22 mouse cellular contexts compared by ENCODE assay signal in the genomic region with DNA sequence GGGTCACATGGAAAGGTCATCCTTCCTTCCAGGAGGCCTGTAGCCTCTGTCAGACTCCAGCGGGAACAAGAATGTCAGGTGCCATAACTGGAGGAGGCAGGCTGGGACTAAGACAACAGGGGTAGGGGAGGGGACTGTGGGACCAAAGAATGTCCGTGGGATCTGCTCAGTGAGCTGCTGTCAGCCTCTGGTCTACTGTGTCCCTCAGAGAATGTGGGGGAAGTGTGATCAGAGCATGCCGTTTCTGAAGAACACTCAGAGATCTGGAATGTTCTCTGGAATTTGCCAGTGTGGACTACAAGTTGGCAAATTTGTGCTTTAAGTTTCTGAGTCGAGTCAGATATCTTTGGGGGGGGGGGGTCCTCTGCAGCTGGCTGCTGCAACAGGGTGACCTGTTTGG. TPM values are rescaled to one million over a fixed set of nuclear protein-coding genes. Genes with fewer than 3 reads are reported as not detected.
"Had no signal": no experiment of that assay in that cellular context is flagged by ENCODE, and none has a peak within 500 bp of the region (broad histone marks: within the 10 kb centered on the region; RNA-seq: fewer than 3 reads in every experiment).

No protein-coding gene starts in this region.

- H3K4me3 ChIP-seq: left cerebral cortex, adult 2 months; liver, embryonic 13.5 days had no signal

- H3K27ac ChIP-seq: left cerebral cortex, adult 2 months; liver, embryonic 13.5 days; stomach, postnatal 0 days had no signal

- DNase-seq: kidney, adult 18-20 months; kidney, postnatal 10 days; kidney, postnatal 36 days; layer of hippocampus, postnatal 36 days; liver, embryonic 13.5 days; lung, embryonic 14.5 days; lung, postnatal 4 days; midbrain, embryonic 14.5 days; right cerebral cortex, adult 18-20 months; right cerebral cortex, postnatal 14 days; right cerebral cortex, postnatal 4 days; thymus, adult 2 months; thymus, postnatal 14 days had no signal

- H3K27me3 ChIP-seq: liver, embryonic 13.5 days had no signal

- H3K4me2 ChIP-seq: liver, embryonic 13.5 days; lung, embryonic 14.5 days; midbrain, embryonic 11.5 days had no signal

- H3K9ac ChIP-seq: liver, embryonic 13.5 days; lung, embryonic 14.5 days had no signal

- H3K4me1 ChIP-seq: liver, embryonic 13.5 days had no signal

- H3K36me3 ChIP-seq: liver, embryonic 13.5 days had no signal

- ATAC-seq: intestine, embryonic 16.5 days had no signal

- H3K9me3 ChIP-seq: liver, embryonic 13.5 days had no signal

RNA-seq across cellular contexts. Expression of a gene that starts 34.0 kb away (rescaled TPM):
- total RNA-seq: liver, adult 2 months; megakaryocyte progenitor cell, adult 5-6 weeks; megakaryocyte-erythroid progenitor cell, adult 5-6 weeks had no signal
- polyA plus RNA-seq: liver, adult 2 months; liver, embryonic 13.5 days; liver, embryonic 16.5 days; neural tube, embryonic 14.5 days had no signal
